Mouse (Mus musculus) T-helper 1 cell (primary cell): ENCODE results near the gene Gm10192.
"Not testable (repeated sequence)": the region's sequence is repeated elsewhere in the genome, so short reads cannot be mapped to it uniquely, and the experiment has no call there.

Experiments
- in situ Hi-C: fragments of 300-600 bp; cut with MboI, MseI; formaldehyde crosslinking; loops from one replicate; pipeline ENCODE4 v1.15.1; 2025; ENCODE audit warnings: high pct_unique_total_duplicates

Gene Gm10192

GRCm38 (mm10) chr4:97183066-97183465 is at the start of gene Gm10192:
Gene Gm10192, minus strand, starts transcription at chr4:97183166.
- in situ Hi-C loops: not testable (repeated sequence)

GRCm38 (mm10) chr4:97230411-97231104 is 47.6 kb upstream of the Gm10192 start:
- in situ Hi-C loops: no loop called here

GRCm38 (mm10) chr4:97219701-97220100 is 36.7 kb upstream of the Gm10192 start:
- in situ Hi-C loops: no loop called here

GRCm38 (mm10) chr4:97217906-97218305 is 34.9 kb upstream of the Gm10192 start:
- in situ Hi-C loops: no loop called here

GRCm38 (mm10) chr4:97212514-97212913 is 29.5 kb upstream of the Gm10192 start:
- in situ Hi-C loops: no loop called here

- in situ Hi-C loops: not testable (repeated sequence)
Observed at GRCm38 (mm10) chr4:97202986-97203385, 20.0 kb upstream of the Gm10192 start.

- in situ Hi-C loops: no loop called here
Observed at GRCm38 (mm10) chr4:97193176-97193575, 10.2 kb upstream of the Gm10192 start.

- in situ Hi-C loops: no loop called here
Observed at GRCm38 (mm10) chr4:97192601-97193000, 9.6 kb upstream of the Gm10192 start.

GRCm38 (mm10) chr4:97180396-97180795 is 2.6 kb downstream of the Gm10192 start:
- in situ Hi-C loops: no loop called here

GRCm38 (mm10) chr4:97156841-97157345 is 26.1 kb downstream of the Gm10192 start:
- in situ Hi-C loops: no loop called here

GRCm38 (mm10) chr4:97156084-97156483 is 26.9 kb downstream of the Gm10192 start:
- in situ Hi-C loops: no loop called here

GRCm38 (mm10) chr4:97153554-97153953 is 29.4 kb downstream of the Gm10192 start:
- in situ Hi-C loops: no loop called here

GRCm38 (mm10) chr4:97142484-97142883 is 40.5 kb downstream of the Gm10192 start:
- in situ Hi-C loops: no loop called here
